Mouse (Mus musculus): ENCODE measurements around the gene Haus3.

DNA sequence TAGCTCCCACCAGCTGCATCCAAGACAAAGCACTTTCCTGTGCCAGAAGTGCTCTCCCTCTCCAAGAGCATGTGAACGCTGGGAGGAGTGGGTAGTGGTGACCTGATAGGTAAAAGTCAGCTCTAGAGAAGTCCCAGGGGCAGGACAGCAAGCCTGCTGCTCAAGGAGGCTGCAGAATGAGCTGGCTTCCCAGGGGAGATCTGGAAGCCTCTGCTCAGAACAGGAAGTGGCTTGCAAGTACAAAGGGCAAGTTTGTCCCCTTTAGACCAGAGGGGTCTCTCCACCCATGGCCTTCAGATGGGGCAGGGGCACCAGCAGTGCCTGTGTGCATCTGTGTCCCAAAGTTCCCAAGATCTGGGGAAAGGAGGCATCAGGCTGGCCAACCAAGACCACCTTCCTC lies 20.2 kb upstream of the Haus3 start:
- TF ChIP-seq CTCF (IDR thresholded peaks at IDR 0.05; ENCODE audit: borderline replicate concordance, insufficient read depth, low read depth, low read length) (no peak), POLR2A (IDR thresholded peaks at IDR 0.05; ENCODE audit: borderline replicate concordance, insufficient read depth, low read length) (no peak)
